Mouse (Mus musculus) lung, postnatal 0 days (tissue): Measurements from ENCODE around the gene Arhgap10.

Experiments
- CTCF ChIP-seq: IDR thresholded peaks from 2 replicates; pipeline ENCODE4 v1.5.1; 2016; ENCODE audit warnings: antibody characterized with exemption, mild to moderate bottlenecking
- EP300 ChIP-seq: IDR thresholded peaks from 2 replicates; pipeline ENCODE4 v1.6.1; 2016; ENCODE audit warnings: antibody characterized with exemption, mild to moderate bottlenecking, control low read depth

DNA sequence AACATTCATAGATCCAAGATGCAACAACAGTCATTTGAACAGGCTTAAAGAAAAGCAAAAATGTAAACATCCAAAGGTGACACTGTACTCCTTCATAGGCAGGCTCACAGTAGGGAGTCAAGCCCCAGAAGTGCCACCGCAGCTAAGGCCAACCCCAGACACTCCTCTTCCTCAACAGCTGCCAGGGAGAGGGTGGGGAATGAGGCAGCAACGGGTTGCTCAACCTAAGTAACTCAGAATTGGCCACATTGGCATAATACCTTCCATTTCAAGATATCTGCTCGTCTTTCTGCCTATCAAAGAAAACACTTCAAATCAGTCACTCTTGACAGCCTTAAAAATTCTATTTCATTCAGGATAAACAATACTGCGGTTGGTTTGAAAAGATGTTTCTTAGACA is 225.6 kb downstream of the Arhgap10 start:
- TF ChIP-seq EP300: no peak
- TF ChIP-seq CTCF: no peak
